Mouse (Mus musculus) spleen, adult 2 months (tissue): ENCODE data around the gene Snx33.

Experiments
- CTCF ChIP-seq: fragments of 200-500 bp; IDR thresholded peaks from 2 replicates; pipeline ENCODE4 v1.5.1; 2011; ENCODE audit warnings: mild to moderate bottlenecking, inconsistent platforms; ENCODE audit not compliant: insufficient read depth, insufficient read length, insufficient replicate concordance; ENCODE audit errors: extremely low read depth
- POLR2A ChIP-seq: fragments of 200-500 bp; IDR thresholded peaks from 2 replicates; pipeline ENCODE4 v1.6.1; 2011; ENCODE audit warnings: low read depth, low read length, inconsistent platforms

DNA sequence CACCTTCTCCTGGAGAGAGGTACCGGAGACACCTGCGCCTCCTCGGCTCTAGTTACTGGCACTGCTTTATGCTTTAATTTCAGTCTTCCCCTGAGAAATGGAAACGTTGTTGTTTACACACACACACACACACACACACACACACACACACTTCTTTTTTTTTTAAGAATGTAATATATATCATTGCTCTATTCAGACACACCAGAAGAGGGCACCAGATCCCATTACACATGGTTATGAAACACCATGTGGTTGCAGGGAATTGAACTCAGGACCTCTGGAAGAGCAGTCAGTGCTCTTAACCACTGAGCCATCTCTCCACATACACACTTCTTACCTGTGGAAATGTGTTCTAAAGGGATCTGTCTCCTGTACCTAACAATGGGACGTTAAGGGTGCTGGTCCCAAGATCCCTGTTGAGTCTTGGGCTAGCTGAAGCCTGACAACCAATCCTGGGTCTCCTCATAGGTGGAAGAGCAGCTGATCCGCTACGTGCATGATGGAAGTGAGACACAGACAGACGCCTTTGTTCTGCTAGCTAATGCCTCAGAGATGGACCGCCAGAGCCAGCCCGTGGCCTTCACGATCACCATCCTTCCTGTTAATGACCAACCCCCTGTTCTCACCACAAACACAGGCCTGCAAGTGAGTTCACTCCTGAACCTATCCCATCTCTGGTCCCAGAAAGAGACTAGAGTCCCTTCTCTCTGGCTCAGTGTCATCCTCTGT, 37.5 kb downstream of the Snx33 start:
- TF ChIP-seq CTCF (no peak), POLR2A (no peak)
